Mouse (Mus musculus) heart, embryonic 16.5 days (tissue): Measurements from ENCODE around the gene Rassf5. TPM values are rescaled to one million over a fixed set of nuclear protein-coding genes. Genes with fewer than 3 reads are reported as not detected.
A peak's percentile ranks its signal among the peaks of the same experiment; 100 is the strongest.

Source experiments
- ATAC-seq: fragments of 200-750 bp; cut with Nextera tagmentation; replicated peaks from 2 replicates; pipeline ENCODE4 v1.8.0; 2017; ENCODE audit warnings: moderate number of reproducible peaks; ENCODE audit not compliant: insufficient read depth, low FRiP score; ENCODE audit errors: extremely low read depth
- H3K27ac ChIP-seq: fragments of 300-500 bp; sonication (generic); 2 replicates; pipeline ENCODE4 v1.5.1; 2014; ENCODE audit warnings: mild to moderate bottlenecking, low read length, control low read depth, moderate library complexity
- H3K27me3 ChIP-seq: fragments of 300-500 bp; sonication (generic); 2 replicates; pipeline ENCODE4 v1.6.1; 2014; ENCODE audit warnings: low read length, mixed read lengths; ENCODE audit not compliant: control insufficient read depth, insufficient read depth
- H3K36me3 ChIP-seq: fragments of 300-500 bp; sonication (generic); 2 replicates; pipeline ENCODE4 v1.6.1; 2014; ENCODE audit not compliant: control insufficient read depth, insufficient read depth
- H3K4me1 ChIP-seq: fragments of 300-500 bp; sonication (generic); 2 replicates; pipeline ENCODE4 v1.6.1; 2014; ENCODE audit warnings: low read length, mixed read lengths; ENCODE audit not compliant: control insufficient read depth, insufficient read depth
- H3K4me2 ChIP-seq: fragments of 300-500 bp; sonication (generic); 2 replicates; pipeline ENCODE4 v1.6.1; 2014; ENCODE audit warnings: low read depth, mild to moderate bottlenecking, control low read depth, low read length
- H3K4me3 ChIP-seq: fragments of 300-500 bp; sonication (generic); 2 replicates; pipeline ENCODE4 v1.5.1; 2014; ENCODE audit warnings: mild to moderate bottlenecking, control low read depth, low read length
- H3K9ac ChIP-seq: fragments of 300-500 bp; sonication (generic); 2 replicates; pipeline ENCODE4 v1.6.1; 2014; ENCODE audit warnings: low read length, control low read depth
- H3K9me3 ChIP-seq: fragments of 300-500 bp; sonication (generic); replicated peaks from 2 replicates; pipeline ENCODE4 v1.6.1; 2016; ENCODE audit warnings: low read length; ENCODE audit not compliant: control insufficient read depth
- WGBS: fragments of 180-500 bp; shearing (Covaris S2); extraction: QIAGEN DNeasy Blood & Tissue Kit; methylation state at CpG from one replicate; pipeline ENCODE4 v1.1.7; 2014; 5-methylcytosine and 5-hydroxymethylcytosine counted together
- polyA plus RNA-seq: library from polyadenylated mRNA; unstranded; fragments of >200 nt; fragmentation: Nextera tagmentation; extraction: Ambion mirVana; gene quantifications from 2 replicates; pipeline ENCODE4 v1.2.1, GENCODE M21; 2015

The Rassf5 gene
- 15.0 and 22.5 TPM in 2 replicates for polyA plus RNA-seq

DNA sequence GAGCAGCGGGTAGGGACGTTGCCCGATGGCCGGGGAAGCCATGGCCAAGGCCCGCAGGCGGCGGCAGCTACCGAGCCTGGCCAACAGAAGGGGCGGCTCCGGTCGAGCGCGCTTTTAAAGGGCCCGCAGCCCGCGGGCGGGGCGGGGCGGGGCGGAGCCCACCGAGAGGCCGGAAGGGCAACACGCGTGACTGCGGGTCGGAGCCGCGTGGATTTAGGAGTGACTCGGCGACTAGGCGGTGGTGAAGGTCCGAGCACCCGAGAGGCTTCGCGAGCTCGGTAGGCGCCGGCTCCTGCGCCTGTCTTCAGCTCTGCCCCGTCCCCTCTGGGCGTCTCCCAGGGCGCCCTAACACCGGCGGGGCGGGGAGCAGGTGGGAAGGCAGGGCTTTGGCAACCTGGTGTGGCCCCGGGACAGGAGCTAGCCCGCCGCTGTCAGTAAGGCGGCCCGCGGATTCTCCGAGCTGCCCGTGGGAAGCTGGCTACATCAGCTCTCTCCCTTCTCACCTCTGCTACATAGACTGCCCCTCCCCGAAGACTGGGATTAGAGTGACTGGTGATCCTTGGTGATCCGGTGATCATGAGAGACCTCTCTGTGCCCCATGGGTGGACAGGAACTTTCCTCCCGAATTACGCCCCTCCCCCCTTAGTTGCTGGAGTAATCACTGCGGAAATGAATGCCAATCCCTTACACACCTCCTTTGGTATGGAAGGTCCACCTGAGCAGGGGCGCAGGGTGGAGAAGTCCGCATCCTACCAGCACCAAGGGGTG is at the start of gene Rassf5:
Gene Rassf5 (minus strand): TSS at position 170 of the 768 bp plus-strand sequence.
- Histone ChIP-seq H3K4me1 (peaks cover 15% of the 10 kb centered on the region), H3K9ac (peak within 1 kb of the TSS; percentile 85), H3K9me3 (no peaks in the 10 kb centered on the region), H3K27me3 (peaks cover 16% of the 10 kb centered on the region), H3K27ac (0 out of 2 replicates have a peak within 1 kb of the TSS, but pooled peaks have one; percentile 7), H3K4me3 (peak within 1 kb of the TSS; percentile 82), H3K4me2 (peak within 1 kb of the TSS; percentile 98), H3K36me3 (no peaks in the 10 kb centered on the region)
- under 1% methylated on average over 49 of the region's 60 CpGs for WGBS
- peak; percentile 61 for ATAC-seq

DNA sequence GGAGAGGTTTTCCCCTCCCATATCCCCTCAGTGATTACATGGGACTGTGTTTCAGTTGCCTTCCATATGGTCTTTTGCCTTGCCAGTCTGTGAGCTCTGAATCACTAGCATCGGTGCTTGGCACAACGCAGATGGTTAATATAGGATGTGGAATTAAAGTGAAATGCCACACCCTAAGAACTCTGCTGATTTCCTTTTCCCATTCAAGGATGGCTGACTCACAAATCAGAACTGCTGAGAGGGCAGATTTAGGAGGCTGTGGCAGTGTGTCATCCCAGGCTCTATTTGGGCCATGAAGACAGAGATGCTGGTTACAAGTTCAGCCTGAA is 48.8 kb upstream of the Rassf5 start:
- no peak for ATAC-seq
- peaks cover 33% of the 10 kb centered on the region for H3K36me3 ChIP-seq
- H3K4me2 ChIP-seq: no peak overlapping the region

DNA sequence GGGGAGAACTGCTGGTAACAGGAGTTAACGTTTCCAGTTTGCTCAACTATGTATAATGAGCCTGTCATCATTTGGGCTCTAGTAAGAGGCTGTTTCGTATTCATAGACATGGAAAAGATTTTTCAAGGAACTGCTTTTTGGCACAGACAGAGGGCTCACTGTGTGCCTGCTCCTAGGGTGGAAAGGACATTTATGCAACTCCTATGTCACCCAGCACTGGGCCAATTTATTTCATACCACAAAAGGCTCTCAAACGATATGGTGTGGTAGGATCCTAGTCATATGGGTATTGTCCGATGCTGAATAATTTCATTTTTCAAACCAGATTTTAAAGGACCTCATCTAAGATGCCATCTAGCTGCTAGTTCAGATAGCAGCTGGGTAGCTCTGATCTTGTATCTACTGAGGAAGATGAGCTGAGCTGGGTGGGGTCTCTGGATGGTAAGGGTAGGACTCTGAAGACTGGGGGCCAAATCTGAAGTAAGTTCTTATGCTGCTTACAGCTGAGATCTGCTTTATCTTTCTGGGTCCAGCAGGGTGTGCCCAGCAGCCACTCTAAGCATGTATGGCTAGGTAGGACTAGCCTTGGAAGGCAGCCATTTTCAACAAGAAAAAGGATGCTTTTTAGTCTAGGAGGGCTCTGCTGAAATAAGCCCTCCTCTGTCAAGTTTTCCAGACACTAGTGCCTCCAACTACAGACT is 48.3 kb upstream of the Rassf5 start:
- 81% methylated on average over 4 of the region's 4 CpGs for WGBS
- H3K36me3 ChIP-seq: peaks cover 33% of the 10 kb centered on the region

More for the DNA sequence above, 48.8 kb upstream of the Rassf5 start:
- no peaks in the 10 kb centered on the region for H3K27me3 ChIP-seq
- no peak overlapping the region for H3K9ac ChIP-seq
- H3K4me3 ChIP-seq: no peak overlapping the region
- no peaks in the 10 kb centered on the region for H3K9me3 ChIP-seq
- WGBS: 77% methylated on average over 2 of the region's 2 CpGs
- H3K27ac ChIP-seq: no peak overlapping the region
- H3K4me1 ChIP-seq: peaks cover 9% of the 10 kb centered on the region

DNA sequence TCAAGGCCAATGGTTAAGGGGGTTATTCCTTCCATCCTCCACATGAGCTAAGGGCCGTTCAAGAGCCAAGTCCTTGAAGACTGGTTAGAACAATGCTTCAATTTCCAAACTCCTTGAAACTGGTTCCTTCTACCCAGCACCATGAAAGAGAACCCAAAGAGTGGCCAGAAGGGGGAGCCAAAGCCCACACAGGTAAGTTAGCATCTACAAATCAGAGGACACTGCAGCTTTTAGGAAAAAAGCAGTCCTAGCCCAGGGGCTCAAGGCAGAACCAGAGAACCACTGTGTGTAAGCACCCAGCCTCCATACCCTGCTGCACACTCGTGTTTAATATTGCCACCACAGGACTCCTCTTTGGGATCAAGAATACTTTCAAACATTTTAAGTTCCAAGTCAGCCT is 45.6 kb upstream of the Rassf5 start:
- Histone ChIP-seq H3K4me2 (no peak overlapping the region), H3K4me1 (peaks cover 6% of the 10 kb centered on the region), H3K9me3 (no peaks in the 10 kb centered on the region), H3K27ac (no peak overlapping the region), H3K27me3 (no peaks in the 10 kb centered on the region), H3K9ac (no peak overlapping the region), H3K36me3 (peaks cover 28% of the 10 kb centered on the region), H3K4me3 (no peak overlapping the region)
- no peak for ATAC-seq
- WGBS: 47% methylated on average over 2 of the region's 2 CpGs

More for the DNA sequence above, 48.3 kb upstream of the Rassf5 start:
- ATAC-seq: no peak
- Histone ChIP-seq H3K27ac (no peak overlapping the region), H3K4me1 (peaks cover 9% of the 10 kb centered on the region), H3K4me3 (no peak overlapping the region), H3K9ac (no peak overlapping the region), H3K9me3 (no peaks in the 10 kb centered on the region), H3K4me2 (no peak overlapping the region), H3K27me3 (no peaks in the 10 kb centered on the region)

DNA sequence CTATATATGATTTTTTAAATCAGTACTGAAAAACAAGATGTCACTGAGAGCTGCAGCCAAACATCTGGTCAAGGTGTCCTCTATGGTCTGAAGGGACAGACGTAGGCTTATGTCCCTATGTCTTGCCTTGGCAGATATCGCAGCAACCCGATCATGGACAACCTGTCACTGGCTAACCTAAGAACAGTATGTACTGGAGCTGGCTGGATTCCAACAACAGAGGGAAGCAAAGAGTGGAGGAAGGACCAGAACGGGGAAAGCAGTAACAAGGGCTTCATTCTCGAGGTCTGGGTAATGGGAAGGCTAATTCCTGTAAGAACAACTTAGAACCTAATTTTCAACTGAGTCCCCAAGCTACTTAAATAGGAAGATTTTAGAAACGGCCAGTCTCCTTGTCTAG is 43.9 kb upstream of the Rassf5 start:
- Histone ChIP-seq H3K27ac (no peak overlapping the region), H3K36me3 (peaks cover 28% of the 10 kb centered on the region), H3K9me3 (no peaks in the 10 kb centered on the region), H3K4me2 (no peak overlapping the region), H3K4me3 (no peak overlapping the region), H3K4me1 (no peaks in the 10 kb centered on the region), H3K27me3 (no peaks in the 10 kb centered on the region), H3K9ac (no peak overlapping the region)
- ATAC-seq: no peak
- WGBS: 64% methylated on average over 6 of the region's 6 CpGs

DNA sequence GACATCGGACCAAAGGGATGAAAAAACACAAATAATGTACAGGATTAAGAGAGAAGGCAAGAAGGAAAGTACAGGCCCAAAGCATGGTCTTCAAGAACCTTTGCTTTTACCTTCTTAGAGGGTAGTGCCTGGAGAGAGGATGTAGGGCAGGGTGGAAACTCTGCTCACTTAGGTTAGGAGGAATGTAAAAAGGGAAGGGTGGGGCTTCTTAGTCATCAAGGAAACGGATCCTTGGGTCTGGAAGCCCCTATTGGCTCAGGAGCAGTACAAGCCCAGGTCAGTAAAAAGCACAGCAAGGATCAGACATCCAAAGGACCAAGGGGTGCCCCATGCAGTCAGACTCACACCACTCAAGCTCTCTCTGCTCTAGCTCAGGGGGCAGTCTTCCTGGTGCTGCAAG is 42.2 kb upstream of the Rassf5 start:
- no peak overlapping the region for H3K27ac ChIP-seq

DNA sequence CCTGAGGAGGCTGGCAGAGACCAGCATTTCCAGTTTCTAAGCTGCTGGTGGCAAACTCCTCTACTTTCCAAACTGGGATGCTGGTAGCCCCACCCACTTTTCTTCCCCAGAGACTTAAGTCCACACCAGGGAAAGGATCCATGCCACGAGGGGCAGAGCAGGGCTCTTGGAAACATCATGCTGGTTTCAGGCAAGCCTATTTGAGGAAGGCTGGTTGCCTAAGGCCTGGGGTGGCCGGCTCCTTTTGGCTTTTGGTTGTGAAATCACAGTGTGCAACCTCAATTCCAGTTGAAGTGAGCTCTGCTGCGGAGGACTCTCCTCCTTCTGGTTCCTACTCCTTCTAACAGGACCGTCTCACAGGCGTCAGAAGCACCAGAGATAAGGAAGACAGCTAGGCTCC is 41.7 kb upstream of the Rassf5 start:
- H3K4me3 ChIP-seq: no peak overlapping the region
- no peaks in the 10 kb centered on the region for H3K4me1 ChIP-seq
- 45% methylated on average over 5 of the region's 5 CpGs for WGBS
- no peak for ATAC-seq
- H3K27ac ChIP-seq: no peak overlapping the region
- H3K27me3 ChIP-seq: no peaks in the 10 kb centered on the region
- peaks cover 17% of the 10 kb centered on the region for H3K36me3 ChIP-seq
- no peaks in the 10 kb centered on the region for H3K9me3 ChIP-seq
- H3K9ac ChIP-seq: no peak overlapping the region
- H3K4me2 ChIP-seq: no peak overlapping the region

More for the DNA sequence above, 42.2 kb upstream of the Rassf5 start:
- H3K9me3 ChIP-seq: no peaks in the 10 kb centered on the region
- 66% methylated on average over 2 of the region's 2 CpGs for WGBS
- peaks cover 22% of the 10 kb centered on the region for H3K36me3 ChIP-seq
- H3K4me2 ChIP-seq: no peak overlapping the region
- no peak for ATAC-seq
- no peaks in the 10 kb centered on the region for H3K27me3 ChIP-seq
- no peak overlapping the region for H3K9ac ChIP-seq
- no peaks in the 10 kb centered on the region for H3K4me1 ChIP-seq
- H3K4me3 ChIP-seq: no peak overlapping the region

DNA sequence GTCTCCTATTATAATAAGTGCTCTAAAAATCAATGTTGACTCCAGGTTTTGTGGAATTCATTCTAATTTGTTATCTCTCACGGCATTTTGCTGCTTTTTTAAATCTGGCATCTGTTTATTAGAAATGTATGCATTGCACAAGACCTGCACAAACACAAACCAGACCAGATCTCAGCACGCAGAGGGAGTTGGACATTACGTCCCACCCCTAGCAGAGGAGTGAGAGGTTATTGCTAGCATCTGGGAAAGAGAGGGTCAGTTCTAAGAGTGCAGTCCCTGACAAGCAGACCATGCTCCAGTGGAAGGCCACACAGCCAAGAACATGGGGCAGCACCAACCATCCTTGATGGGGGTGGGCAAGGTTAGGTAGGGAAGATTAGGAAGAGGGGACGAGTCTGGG is 39.6 kb upstream of the Rassf5 start:
- H3K27ac ChIP-seq: no peak overlapping the region
- ATAC-seq: no peak
- peaks cover 3% of the 10 kb centered on the region; the same call in 1 of the 2 replicates for H3K4me1 ChIP-seq
- H3K4me2 ChIP-seq: no peak overlapping the region
- peaks cover 9% of the 10 kb centered on the region for H3K36me3 ChIP-seq
- no peaks in the 10 kb centered on the region for H3K27me3 ChIP-seq
- H3K9ac ChIP-seq: no peak overlapping the region
- 75% methylated on average over 4 of the region's 4 CpGs for WGBS
- no peak overlapping the region for H3K4me3 ChIP-seq
- no peaks in the 10 kb centered on the region for H3K9me3 ChIP-seq

DNA sequence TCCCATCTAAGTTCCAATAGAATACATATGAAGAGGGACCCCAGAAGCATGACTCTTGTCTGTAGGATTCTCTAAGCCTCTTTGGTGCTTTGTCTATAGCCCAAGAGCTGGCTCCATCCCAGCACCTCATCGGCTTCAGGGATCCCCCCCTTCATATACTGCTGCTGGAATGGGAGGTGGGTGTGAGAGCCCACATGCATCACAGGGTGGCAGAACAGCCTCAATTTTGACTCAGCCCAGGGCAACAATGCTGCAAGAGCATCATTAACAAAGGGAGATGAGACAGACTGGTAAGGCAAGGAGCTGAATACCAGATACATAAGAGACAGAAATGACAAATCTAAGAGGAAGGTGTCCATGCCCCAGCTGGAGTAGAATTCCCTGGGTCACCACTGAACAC is 39.1 kb upstream of the Rassf5 start:
- WGBS: 69% methylated on average over 1 of the region's 1 CpGs
- Histone ChIP-seq H3K4me1 (peaks cover 4% of the 10 kb centered on the region; the same call in 1 of the 2 replicates), H3K9ac (no peak overlapping the region), H3K4me2 (no peak overlapping the region), H3K4me3 (no peak overlapping the region), H3K27ac (no peak overlapping the region), H3K9me3 (no peaks in the 10 kb centered on the region), H3K27me3 (no peaks in the 10 kb centered on the region), H3K36me3 (peaks cover 4% of the 10 kb centered on the region)
- no peak for ATAC-seq
